Mouse (Mus musculus) R1 (cell line): ENCODE data around the gene Atp6v1e2.

Experiments
- DNase-seq: peaks from one replicate; pipeline ENCODE4 v3.0.0-alpha.2; 2018; ENCODE audit warnings: low read depth, low spot score

The Atp6v1e2 gene

DNA sequence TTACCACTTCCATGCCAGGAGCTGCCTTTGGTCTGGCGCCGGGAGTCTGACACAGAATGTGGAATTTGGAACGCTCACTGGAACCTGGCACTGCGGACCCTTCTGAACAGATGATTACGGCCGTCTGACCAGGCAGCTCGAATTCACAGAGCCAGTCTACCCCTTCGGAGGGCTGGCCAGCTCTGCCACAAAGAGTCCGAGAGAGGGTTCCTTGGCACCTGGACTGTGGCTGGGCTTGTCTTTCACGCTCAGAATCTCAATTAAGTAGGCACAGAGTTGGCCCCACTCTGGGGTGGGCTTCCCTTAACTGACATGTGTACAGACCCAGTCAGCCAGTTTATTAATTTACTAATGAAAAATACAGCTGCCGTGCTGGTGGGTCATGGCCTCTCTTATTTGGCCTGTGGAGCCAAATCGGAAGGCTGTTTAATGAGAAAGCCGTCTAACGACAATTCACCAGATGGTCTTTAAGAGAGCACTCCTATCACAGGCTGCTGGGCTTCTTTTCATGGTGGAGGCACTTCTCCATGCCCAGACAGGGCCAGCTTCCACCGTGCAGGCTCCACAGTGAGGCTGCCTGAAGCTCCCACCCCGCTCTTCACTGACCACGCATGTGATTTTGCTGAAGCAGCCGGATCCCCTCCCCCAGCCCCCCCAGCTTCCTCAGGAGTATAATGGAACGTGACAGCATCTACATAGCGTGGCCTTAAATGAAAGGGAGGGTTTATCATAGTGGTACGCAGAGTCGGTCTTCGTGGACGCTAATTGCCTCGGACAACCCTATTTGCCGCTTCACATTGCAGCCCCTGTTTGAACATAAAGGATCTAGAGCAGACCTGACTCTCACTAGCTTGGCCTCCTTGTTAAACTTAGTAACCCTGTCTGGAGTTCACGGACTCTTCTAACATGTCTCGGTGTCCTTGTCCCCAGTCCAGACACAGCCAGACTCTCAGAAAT lies at the start of gene Atp6v1e2:
TSS of gene Atp6v1e2 (minus strand) at position 58 of the 957 bp plus-strand sequence.
- DNase-seq = no peak

DNA sequence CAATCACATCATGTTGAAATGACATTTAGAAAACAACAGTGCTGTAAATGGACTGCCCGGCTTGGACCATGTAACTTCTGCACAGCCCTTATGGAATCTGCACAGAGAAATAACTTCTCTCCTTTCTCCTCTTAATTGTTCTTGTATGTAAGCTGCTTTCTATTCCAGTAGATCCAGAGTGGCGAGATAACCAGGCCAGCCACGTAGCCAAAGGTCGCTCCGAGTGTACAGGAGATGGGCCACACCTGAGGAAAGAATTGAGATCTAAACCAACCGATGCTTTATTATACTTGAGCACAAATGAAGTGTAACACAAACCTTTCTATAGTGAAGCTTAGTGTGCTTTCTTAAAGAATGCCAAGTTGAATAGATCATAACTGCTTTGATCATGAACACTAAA lies 49.6 kb upstream of the Atp6v1e2 start:
- DNase-seq = no peak

DNA sequence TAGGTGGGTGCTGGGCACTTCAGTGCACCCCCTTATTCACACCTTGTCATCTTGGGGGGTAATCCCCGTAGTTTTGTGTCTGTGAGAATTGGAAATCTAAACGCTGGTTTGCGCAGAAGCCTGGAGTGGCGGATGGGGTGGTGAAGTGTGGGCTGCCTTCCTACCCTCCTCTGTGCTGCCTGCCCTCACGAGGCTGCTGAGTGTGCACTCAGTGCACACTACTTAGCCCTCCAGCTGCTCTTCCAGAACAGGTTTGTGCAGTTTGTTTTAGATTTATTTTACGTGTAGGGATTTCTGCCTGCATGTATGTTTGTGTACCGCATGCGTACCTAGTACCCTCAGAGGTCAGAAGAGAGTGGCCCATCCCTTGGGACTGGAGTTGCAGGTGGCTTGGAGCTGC lies 43.6 kb upstream of the Atp6v1e2 start:
- no peak for DNase-seq

DNA sequence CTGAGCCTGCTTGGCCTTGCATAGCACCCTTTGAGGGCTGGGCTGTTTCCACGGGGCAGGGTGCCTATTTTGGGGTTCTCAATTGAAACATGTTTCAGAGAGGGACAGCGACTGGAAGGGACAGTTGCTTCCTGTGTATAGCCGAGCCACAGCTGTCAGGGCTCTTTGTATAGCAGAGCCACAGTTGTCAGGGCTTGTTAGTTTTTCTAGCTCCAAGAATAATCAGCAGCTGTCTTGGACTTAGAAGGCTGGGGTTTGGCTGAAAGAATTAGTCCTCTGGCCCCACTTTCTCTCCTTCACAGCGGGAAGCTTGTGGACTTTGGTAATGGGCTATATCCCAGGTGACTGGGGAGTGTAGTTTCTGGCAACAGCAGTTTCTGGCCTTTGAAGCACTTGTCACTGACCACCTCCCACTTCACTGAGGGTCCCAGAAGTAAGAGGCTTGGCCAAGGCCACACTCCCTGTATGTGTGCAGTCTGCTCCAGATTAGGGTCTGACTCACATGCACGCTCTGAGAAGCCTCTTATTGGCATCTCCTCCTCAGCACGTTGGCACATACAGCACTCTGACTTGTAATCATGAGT lies 41.0 kb upstream of the Atp6v1e2 start:
- DNase-seq = no peak

DNA sequence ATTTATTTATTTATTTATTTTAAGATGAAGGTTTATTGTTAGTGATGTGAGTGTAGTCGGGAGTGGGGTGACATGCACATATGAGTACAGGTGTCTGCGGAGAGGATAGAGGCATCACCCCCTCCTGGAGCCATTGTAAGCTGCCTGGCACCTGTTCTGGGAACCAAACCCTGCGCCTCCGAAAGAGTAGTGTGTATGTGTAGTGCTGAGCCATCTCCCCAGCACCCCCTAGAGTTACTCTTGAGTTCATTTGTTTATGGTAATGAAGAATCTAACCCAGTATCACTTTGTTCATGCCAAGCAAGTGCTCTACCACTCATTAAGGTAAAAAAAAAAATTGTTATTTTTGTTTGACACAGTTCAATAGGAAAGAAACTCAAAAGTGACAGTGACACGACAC lies 40.5 kb upstream of the Atp6v1e2 start:
- no peak for DNase-seq

DNA sequence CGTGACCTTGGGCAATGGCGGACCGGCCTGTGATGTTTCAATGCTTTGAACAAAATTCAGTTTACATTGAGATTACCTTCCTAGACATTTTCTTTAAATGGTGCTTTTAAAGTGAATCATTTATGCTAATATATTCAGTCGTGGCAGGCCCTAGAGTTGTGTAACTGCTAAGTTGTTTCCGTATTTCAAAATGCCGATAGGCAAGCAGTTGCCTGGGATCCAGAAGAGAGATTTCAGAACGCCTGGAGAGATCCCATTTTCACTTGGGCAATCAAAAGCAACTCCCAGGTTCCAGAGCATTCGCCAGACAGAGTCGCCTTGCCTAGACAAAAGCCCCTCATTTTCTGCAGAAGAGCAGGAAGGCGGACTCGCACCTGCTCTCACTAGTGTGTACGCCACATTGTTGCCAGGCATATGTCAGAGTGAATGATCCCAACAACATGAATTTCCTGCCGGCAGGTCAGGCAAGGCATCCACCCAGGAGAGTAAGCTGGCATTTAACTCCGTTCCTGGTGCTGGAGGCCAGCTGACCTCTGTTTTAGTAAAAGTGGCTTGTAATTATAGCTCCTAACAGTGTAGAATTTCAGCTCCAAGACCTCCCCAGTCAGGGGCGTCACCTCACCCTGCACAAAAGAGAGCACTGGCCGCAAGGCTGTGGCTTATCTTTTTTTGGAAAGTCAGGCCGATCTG lies 38.9 kb upstream of the Atp6v1e2 start:
- DNase-seq = no peak

DNA sequence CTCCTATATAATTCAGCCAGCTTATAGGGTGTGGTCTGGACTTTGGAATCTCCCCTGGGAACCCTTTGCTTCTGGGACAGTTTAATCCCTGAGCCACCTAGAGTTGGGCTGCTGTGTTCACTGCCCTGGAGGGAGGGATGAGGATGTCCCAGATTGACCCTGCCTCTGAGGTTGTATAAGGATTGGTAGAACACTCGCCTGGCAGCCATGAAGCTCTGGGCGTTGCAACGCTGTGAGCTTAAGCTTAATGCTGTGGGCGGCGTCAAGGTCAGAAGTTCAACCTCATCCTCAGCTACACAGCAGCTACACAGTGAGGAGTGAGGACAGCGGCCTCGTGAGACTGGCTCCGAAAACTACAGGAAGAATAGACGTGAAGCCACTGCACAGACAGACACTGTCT lies 34.8 kb upstream of the Atp6v1e2 start:
- peak; percentile 70 for DNase-seq

DNA sequence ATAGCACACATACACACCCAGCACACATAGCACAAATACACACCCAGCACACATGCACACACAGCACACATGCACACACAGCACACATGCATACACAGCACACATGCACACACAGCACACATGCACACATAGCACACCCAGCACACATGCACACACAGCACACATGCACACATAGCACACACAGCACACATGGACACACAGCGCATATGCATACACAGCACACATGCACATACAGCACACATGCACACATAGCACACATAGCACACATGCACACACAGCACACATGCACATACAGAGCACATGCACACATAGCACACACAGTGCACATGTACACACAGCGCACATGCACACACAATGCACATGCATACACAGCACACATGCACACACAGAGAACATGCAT lies 34.0 kb upstream of the Atp6v1e2 start:
- DNase-seq = no peak

DNA sequence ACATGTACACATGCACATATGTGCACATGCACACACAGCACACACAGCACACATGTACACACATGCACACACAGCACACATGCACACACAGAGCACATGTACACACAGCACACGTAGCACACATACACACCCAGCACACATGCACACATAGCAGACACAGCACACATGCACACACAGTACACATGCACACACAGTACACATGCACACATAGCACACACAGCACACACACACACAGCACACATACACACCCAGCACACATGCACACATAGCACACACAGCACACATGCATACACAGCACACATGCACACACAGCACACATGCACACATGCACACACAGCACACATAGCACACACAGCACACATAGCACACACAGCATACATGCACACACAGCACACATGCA lies 33.5 kb upstream of the Atp6v1e2 start:
- no peak for DNase-seq

DNA sequence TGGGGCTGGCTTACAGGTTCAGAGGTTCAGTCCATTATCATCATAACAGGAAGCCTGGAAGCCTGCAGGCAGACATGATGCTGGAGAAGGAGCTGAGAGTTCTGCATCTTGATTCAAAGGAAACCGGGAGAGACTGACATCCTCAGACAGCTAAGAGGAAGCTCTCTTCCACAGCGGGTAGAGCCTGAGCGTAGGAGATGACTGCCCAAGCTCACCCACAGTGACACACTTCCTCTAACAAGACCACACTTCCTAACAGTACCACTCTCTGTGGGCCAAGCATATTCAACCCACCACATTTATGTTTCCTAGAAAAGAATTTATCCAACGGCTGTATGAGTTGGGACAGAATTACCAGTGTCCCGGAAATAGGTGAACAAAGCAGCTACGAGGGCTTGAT lies 30.8 kb upstream of the Atp6v1e2 start:
- DNase-seq = no peak

DNA sequence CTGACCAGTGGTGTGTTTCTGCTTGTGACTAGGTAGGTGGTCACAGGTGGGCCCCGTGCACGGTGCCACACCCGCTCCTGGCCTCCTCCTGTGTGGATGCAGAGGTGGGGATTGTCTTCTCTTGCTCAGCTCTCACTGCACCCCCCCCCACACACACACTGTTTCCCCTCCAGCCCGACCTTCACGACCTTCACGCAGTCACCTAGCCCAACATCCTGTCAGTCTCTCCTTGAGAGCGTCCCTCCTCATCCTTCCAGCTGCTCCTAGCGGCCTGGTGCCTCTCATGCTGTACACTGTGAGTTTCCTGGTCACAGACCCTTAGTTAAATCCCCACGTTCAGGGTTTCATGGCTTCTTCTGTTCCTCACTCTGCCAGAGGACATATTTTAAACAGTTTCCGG lies 28.7 kb upstream of the Atp6v1e2 start:
- peak; percentile 35 for DNase-seq

DNA sequence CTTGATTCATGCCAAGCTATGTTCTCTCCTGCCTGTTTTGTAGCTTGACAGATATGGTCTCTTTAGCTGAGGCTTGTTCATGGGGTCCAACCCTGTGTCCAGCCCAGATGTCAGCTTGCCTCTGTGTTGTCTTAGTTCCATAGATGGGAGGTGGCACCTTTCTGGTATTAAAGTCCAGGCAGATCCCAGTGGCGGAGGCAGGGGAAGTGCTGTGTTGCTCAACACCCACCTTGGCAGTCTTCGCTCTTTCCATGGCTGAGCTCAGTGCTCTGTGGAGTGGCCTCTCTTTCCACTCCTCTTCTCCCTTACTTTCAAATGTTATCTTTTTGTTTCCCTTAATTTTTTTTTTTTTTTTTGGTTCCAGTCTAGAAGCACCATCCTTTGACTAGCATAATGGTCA lies 25.4 kb upstream of the Atp6v1e2 start:
- DNase-seq = no peak

DNA sequence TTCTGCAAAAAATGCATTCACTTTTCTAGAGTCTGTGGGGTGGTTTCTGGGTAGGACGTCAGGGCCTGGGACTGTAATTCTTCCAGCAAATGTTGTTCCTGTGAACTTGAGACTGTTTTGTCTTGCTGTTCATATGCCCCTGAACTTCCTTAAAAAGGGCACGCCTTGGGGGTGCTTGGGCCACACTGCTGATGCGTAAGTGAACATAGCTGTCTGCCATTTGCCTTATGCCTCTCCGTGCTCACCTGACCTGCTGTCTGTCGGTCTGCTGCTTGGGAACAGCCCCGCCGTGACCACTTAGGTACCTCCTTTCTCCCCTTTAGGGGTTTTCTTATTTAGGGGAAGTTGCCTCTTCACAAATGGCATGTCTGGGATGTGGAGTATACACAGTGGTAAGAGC lies 24.2 kb upstream of the Atp6v1e2 start:
- no peak for DNase-seq

DNA sequence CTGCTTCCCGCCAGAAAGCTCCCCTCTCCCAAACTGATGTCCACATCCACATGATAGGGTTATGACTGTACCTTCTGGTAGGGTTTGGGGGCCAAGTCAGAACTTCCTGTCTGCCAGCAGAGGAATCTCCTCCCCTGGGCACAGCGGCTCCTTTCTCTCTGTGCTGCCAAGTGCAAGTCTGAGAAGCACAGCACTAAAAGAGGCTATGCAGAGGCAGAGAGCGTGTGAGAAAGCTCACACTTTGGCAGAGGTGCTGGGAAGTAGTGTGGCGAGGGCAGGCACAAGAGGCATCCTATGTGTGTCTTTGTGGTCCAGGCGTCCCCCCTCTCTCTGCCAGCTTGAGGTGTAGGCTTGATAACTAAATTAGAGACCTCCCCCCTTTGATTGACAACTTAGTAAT lies 23.3 kb upstream of the Atp6v1e2 start:
- no peak for DNase-seq

DNA sequence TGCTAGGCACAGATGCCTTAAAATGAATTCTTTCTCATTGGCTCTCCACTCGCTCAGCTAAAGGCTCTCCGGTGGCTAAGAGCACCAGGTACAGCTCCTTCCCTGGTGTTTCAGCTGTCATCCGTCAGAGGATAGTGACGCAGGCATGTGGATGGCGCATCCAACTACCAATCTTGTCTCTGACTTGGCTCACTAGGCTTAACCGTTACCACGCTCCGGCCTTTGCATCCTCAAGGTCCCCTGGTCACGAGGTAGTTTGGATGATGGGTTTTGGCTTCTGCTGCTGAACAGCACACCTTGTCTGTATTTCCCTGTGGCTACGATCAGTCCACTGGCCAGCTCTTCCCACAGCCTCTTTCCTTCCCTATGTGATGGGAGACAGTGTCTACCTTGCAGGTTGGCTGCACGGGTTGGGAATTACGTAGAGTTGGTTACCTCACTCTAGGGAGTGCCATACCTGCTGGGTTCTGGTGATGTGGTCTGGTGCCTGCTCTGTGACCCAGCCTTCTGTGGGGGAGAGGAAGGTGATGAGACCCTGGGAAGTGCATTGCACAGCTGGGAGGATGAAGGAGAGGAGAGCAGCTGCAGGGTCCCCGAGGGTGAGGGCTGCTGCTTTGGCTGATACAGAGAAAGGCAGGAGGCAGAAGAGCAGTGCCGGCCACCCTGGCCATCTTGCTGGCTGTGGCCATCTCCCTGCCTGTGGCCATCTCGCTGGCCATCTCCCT lies 22.5 kb upstream of the Atp6v1e2 start:
- no peak for DNase-seq

DNA sequence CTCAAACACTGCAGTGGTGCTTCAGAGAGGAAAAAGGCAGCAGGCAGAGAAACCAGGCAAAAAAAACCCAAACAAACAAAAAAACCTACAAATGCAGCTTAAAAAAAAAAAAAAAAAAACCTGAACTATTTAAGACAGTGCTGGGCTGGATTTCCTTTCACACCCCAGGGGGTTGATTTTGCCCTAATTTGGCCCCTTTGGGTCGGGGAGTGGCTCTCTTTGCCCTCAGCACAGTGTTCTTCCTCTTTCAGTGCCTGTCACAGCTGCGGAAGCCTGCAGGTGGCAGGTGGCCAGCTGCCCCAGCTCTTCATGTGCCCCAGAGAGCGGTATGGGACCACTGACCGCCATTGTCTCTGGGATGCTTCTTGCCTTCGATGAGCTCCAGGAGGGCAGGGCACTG lies 21.9 kb upstream of the Atp6v1e2 start:
- DNase-seq = no peak

DNA sequence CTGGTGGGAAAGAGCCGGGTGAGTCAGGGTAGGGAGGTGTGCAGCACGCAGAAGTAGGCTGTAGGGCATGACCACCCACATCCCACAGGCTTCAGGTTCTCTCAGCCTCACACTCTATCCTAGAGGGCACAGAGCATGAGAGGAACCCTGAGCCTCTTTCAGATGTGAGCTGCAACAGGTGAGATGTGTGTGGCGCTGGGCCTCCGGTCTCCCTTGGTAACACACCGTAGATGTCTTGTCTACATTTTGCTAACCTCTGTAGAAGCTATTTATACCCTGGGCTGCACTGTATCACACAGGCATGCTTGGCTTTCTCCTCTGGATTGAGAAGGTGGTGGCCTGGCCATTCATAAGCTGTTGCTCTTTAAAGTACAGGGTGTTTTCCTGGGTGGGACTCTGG lies 20.9 kb upstream of the Atp6v1e2 start:
- DNase-seq = no peak

DNA sequence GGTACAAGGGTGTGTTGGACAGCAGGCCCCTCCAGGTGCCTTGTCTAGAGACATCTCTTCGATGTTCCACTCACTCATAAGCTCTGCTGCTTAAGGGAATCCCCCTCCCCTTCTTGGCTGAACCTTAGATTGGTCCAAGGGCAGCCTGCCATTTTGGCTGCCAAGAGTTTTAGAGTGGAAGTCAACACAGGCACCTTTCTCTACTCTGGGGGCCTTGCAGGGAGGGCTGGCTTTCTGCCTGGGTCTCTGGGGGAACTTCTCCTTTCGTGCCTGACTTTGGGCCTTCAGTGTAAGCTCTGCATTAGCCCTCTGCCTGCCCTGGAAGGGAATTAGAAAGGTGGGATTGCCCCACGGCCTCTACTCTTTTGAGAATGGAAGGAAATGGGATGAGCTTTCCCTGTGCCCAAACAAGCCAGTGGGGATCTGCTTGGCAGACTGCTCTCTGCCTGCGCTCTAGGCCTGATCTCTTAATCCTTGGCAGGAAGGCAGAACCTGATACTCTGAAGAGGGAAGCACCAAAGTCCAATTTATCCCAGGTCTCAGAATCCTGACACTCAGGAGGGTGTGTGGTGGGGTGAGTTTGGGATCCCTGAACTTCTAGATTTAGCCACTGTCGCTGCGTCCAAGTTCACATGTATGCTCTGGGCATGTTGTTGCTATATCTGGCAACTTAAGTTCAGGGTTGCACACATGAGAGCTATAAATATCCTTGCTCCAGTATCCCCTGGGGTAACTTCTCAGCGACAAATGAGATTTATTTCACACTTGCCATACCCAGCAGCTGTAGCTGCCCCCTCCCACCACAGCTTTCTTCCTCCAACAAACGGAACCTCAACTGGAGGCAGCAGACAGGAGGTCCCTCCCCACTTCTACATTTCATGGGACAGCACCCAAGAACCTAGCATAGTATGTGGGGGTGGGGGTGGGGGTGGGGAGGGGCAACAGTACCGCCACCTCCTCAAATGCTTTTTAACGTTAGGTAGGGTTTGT lies 20.1 kb upstream of the Atp6v1e2 start:
- no peak for DNase-seq

DNA sequence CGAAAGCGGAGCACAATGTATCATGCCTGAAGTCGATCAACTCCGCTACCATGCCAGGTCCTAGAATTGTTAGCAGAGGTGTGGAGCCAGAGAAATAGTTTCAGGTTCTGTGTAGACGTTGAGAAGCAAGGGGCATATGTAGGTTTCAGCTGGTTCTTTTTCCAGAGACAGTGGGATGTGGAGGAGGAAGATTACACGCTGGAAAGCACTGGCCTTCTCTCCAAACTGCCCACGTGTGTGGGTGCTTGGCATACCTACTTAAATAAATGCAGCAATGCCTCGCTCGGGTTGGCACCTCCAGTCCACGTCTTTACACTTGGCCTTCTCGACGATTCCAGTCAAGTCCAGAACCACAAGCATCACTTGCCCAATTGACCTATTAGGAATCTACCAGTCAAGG lies 19.4 kb upstream of the Atp6v1e2 start:
- DNase-seq = no peak

DNA sequence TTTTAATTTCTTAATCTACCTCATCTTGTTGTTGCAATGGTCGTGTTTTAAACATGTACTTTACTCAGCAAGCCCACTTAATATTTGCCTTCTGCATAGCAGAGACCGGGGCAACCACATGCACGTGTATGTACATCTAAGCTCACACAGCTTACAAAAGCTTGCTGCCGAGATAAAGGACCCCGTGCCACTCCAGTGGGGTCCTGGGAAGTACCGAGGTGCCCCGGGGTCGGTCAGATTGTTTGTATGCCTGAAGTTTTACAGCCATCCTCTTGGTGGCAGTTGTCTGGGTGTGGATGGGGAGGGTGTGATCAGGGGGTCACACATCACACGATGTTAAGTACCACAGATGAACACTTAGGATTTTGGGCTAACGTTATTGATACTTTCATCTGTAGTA lies 18.3 kb upstream of the Atp6v1e2 start:
- DNase-seq = no peak

DNA sequence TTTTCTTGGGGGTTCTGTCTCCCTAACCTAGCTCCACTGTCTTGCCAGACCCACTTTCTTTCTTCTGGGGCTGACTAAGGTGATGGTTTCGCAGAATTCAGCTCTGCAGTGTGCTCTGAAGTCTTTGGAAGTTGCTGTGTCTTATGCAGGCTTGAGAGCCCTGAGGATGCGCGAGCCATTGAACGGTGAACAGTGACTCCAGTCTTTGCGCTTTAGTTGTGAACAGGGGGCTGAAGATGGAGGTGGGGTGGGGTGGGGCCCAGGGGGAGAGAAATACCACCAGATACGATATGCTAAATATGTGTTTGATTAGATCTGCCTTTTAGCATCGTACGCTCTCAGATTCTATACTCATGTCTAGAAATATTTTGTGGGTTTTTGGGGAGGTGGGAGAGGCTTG lies 17.4 kb upstream of the Atp6v1e2 start:
- no peak for DNase-seq
